Mouse (Mus musculus): ENCODE data around the gene Sorbs1. TPM values are rescaled to one million over a fixed set of nuclear protein-coding genes. Genes with fewer than 3 reads are reported as not detected.

Gene Sorbs1
- total RNA-seq, 4 experiments from 2014 or later, result 758 to 979 (median 853) TPM

- peak; percentile 78 for DNase-seq (ENCODE audit: low spot score)
These were observed 75.9 kb downstream of the Sorbs1 start for GRCm38 (mm10) chr19:40437651-40438068.

GRCm38 (mm10) chr19:40436465-40437200, 76.9 kb downstream of the Sorbs1 start:
- DNase-seq (ENCODE audit: low spot score), result peak; percentile 81

DNA sequence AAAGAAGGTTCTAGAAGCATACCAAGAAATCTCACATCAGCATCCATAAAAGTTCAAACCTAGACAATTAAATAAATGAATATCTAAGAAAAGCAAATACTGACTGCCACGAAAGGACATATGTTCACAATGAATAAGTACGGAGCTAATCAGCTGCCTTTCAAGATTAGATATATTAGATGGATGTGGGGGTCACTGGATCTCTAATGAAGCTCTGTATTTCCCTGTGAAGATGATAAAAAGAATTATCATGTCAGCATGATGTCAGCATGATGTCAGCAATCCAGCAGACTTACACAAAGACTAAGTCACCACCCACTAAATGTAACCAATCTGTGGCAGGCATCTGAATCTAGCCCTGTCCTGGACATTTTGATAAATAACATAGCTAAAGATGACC, 77.8 kb downstream of the Sorbs1 start:
- no peak for DNase-seq (ENCODE audit: low spot score)

DNA sequence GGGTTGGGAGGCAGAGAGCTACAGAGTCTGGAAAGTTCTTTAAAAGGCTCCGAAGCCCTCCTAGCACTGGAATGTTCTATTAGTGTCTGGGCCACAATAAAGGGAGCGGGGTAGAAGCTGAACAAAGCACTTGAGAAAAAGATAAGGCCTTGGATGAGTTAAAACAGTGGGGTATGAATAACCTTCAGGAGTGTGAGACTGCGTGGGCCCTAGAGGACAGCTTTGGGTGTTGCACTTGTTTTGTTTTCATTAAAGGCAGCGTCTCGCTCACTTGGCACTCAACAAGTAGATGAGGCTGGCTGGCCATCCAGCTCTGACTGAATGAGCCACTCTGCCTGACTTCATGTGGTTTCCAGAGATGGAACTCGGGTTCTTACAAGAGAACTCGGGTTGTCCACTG, 78.5 kb downstream of the Sorbs1 start:
- peak; percentile 68 for DNase-seq (ENCODE audit: low spot score)

DNA sequence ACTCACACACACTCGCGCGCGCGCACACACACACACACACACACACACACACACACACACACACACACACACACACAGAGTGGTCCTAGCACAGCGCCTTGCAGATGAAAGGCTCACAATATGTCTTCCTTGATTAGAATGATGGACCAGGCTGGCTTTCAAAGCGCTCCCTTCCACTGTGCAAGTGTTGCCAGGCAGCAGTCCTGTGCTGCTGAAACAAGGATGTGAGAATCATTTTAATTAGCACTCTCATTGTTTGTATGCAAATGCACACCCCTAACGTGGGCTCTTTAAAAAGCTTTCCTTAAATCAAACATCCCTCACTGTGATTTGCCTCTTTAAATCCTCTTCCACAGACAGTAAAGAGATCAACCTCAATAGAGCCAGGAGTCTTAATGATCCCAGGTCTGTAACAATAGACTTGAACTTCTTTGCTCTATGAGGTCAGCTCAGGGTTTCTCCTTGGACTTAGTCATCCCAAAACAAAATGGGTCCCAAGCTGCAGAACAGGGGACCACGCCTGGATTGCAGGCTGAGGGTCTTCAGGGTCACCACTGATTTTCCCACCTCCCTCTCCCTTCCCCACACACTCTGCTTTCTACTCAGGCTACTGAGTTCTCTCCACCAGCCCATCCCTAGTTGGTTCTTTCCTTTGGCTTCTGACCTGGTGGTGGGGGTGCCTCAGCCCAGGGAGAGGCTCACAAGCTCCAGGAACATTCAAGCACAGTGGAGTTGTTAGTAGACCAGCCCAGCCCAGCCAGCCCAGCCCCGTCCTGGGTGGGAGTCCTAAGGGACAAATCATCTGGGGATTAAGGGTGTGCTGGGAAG, 79.3 kb downstream of the Sorbs1 start:
- no peak for DNase-seq (ENCODE audit: low spot score)

GRCm38 (mm10) chr19:40433316-40433912, 80.2 kb downstream of the Sorbs1 start:
- DNase-seq (ENCODE audit: low spot score), result no peak

- DNase-seq (ENCODE audit: low spot score), result peak; percentile 88
These were observed 81.6 kb downstream of the Sorbs1 start for GRCm38 (mm10) chr19:40431969-40432368.

DNA sequence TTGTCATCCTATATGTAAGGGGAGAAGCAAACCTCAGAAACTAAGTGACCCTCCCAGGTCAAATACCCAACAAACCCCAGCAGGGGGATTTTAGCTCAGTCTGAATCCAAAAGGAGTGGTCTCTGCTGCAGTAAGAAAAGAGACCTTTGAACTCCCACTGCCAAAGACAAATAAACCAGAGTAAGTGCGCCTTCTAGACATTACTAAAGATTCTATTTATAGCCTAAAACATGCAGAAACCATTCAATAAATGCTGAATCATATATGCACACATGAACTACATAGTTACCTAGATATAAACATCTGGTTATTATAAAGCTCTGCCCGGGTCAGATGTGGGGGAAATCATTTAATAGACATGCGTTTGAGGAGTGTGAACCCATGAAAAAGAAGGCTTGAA, 84.0 kb downstream of the Sorbs1 start:
- no peak for DNase-seq (ENCODE audit: low spot score)

- DNase-seq (ENCODE audit: low spot score), result no peak
These were observed 84.4 kb downstream of the Sorbs1 start for GRCm38 (mm10) chr19:40429169-40429568.

GRCm38 (mm10) chr19:40426103-40426960, 87.2 kb downstream of the Sorbs1 start:
- no peak for DNase-seq (ENCODE audit: low spot score)

- no peak for DNase-seq (ENCODE audit: low spot score)
These were observed 88.3 kb downstream of the Sorbs1 start for GRCm38 (mm10) chr19:40425326-40425725.

DNA sequence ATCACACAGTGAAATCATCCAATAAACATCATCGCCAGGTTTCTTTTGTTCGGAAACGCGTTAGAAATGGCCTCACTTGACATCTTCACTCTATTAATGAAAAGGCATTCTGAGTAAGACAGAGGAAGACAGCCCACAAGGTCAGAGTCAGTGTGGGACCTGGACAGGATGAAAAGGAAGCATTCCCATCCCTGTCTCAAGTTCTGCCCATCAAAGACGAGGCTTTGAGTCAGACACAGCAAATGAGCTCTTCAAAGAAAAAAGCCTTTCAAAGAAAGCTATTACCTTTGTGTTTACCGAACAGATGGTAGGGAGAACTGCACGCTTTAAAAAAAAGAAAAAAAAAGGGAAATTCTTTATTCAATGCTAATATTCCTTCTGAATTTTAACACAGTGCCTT, 92.5 kb downstream of the Sorbs1 start:
- DNase-seq (ENCODE audit: low spot score), result no peak

DNA sequence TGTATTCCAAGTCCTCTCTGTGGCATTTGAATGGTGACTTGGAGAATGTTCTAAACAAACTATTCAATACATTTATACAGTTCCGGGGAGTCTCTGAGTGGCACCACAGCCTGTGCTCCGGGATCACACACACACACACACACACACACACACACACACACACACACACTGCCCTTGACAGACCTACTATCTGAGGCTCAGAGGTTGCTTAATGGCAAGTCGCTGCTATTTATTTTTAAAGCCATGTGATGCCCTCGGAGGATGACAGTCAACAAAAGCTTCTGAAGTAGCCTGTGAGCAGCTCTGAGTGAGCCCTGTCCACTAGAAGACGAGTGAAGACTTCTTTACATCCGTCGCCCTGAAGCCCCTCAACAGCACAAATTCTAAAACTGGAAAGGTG, 94.3 kb downstream of the Sorbs1 start:
- DNase-seq (ENCODE audit: low spot score), result no peak

DNA sequence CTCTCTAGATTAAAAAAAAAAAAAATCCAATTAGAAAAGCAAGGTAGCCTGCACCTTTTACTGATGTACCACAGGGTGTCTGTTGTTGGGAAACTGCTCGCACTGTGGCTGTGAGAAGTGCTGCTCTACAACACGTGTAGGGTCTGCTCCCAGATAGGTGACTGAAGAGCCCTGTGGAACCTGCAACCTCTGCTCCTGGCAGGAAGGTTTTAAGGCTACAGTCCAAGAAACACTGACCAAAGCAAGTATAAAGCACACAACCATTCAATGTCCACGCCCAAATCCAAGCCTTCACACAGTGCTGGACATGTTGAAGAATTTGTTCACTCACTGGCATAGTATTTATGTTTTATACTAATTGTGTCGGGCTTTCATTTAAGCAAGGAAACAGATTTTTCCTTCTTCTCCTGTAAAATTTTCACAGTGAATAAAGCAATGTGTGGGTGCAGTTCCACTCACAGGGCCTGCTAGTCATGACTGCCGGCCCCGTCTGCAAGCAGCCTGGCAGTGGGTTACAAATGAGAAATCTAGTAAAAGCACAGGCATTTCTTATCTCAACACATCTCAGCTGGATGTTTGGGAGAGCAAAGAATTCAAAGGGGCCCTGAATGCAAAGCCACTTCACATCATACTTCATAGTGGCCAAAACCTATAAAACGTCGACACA, 96.3 kb downstream of the Sorbs1 start:
- DNase-seq (ENCODE audit: low spot score), result no peak

DNA sequence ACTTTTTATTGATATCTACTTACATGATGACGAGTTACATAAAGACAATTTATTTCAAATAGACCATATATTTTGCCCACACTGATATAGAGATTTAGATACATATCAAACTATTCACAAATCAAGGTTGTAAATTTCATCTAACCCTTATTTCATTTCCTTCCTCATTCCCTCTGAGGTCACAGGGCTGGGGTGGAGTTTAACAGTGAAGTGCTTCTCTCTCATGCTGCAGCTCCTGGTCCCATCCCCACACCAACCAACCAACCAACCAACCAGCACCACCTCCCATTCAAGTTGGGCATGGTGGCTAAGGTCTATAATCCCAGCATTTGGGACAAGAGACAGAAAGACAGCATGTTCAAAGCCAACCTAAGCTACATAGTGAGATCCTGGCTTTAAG, 97.9 kb downstream of the Sorbs1 start:
- no peak for DNase-seq (ENCODE audit: low spot score)

- no peak for DNase-seq (ENCODE audit: low spot score)
These were observed 98.6 kb downstream of the Sorbs1 start for GRCm38 (mm10) chr19:40414798-40415475.

DNA sequence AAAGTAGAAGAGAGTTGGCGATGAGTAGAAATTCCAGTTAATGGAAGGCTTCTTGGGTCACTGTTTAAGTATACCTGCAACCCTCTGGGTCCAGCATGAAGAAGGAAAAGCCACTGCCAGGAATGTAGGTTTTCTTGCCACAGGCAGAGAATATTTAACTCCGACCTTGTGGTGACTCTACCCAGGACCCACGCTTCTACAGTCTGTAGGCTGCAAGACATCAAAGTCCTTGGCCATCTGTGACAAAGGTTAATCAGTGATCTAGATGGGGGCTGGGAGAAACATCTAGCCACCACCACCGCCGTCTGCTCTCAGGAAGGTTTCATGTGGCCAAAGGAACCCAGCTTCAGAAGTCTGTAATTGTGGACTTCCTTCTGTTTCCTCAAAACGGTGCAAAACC, 99.2 kb downstream of the Sorbs1 start:
- DNase-seq (ENCODE audit: low spot score), result no peak

DNA sequence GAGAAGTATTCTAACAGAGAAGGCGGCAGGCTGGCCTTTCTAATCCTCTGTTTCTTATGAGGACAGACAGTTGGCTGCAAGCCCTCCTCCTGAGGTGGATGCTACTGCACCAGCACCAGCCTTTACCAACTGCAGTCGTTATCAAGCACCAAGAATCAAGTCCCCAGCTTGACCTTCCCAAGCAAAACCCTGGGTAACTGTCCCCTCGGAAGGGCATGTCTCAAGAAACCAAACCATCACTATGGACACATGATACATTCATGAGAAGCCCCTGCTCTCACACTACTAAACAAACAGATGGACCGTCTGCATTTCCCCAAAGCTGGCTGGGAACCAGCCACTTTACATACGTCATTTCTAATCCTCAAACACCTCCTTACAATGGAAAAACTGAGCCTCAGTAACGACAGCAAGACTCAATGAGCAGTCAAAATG, 102.2 kb downstream of the Sorbs1 start:
- DNase-seq (ENCODE audit: low spot score), result no peak

- no peak for DNase-seq (ENCODE audit: low spot score)
These were observed 103.1 kb downstream of the Sorbs1 start for GRCm38 (mm10) chr19:40410511-40410910.

GRCm38 (mm10) chr19:40410109-40410508, 103.5 kb downstream of the Sorbs1 start:
- no peak for DNase-seq (ENCODE audit: low spot score)

Data from heart, adult 8-10 months (tissue).